10 mouse cellular contexts compared by ENCODE assay signal in the genomic region with DNA sequence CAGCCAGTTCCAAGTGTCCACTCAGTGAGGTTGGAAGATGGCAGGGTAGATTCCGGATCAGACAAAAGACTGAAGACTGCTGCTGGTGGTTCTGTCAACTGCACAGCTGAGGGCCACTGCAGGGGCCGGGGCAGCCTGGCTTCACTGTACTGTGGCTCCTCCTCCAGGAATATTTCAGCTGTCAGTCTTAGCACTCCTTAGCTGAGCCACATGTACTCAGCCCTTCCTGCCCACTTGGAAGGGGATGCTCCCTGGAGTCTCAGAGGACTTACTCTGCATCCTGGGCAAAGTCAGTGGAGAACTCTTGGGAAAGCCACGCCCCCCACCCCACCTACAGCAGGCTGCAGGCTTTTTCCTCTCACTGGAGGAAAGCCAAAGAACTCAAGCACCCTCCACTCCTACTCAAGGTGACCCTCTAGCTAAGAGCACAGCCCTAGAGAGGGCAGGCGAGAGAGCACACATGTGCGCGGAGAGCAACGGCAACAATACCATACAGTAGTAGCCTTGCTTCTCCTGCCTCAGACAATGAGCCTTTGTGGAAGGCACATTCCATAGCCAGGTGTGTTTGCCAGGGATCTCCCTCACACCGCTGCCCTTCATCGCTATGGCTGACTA. TPM values are rescaled to one million over a fixed set of nuclear protein-coding genes. Genes with fewer than 3 reads are reported as not detected.
A peak's percentile ranks its signal among the peaks of the same experiment; 100 is the strongest.
DNase-seq lines count a peak whose midpoint lies in the region; ATAC-seq and TF ChIP-seq lines count a peak whose summit lies in the region.
"Had no signal": no experiment of that assay in that cellular context is flagged by ENCODE, and none has a peak within 500 bp of the region (broad histone marks: within the 10 kb centered on the region; RNA-seq: fewer than 3 reads in every experiment).

No protein-coding gene starts in this region.

- peak overlapping the region; percentile 86 for H3K27ac ChIP-seq in lung, embryonic 14.5 days (ENCODE audit: low read depth)
- H3K27ac ChIP-seq: neural tube, embryonic 12.5 days had no signal

- peak; percentile 15; the same call in 1 of the 2 replicates for TF ChIP-seq CTCF in lung, embryonic 14.5 days (IDR thresholded peaks at IDR 0.05; ENCODE audit: low read depth)

- WGBS in lung, embryonic 14.5 days: 51% methylated on average over 9 of the region's 9 CpGs

- H3K36me3 ChIP-seq in lung, embryonic 14.5 days (ENCODE audit: insufficient read depth): no peaks in the 10 kb centered on the region
- H3K36me3 ChIP-seq: neural tube, embryonic 12.5 days had no signal

- no peak overlapping the region for H3K4me3 ChIP-seq in lung, embryonic 14.5 days (ENCODE audit: low read depth, low read length)
- H3K4me3 ChIP-seq: neural tube, embryonic 12.5 days had no signal

- DNase-seq in 3T3-L1 (ENCODE audit: low read depth, low spot score) (peak; percentile 21), liver (no peak)
- peak; percentile 35 for DNase-seq in Muller cell, postnatal 12 days (ENCODE audit: inconsistent ontology term)
- peak; percentile 20 for DNase-seq in kidney, adult 9 months
- peak; percentile 86 for DNase-seq in lung, embryonic 14.5 days
- DNase-seq in testis, postnatal 14 days (ENCODE audit: low spot score): no peak
- DNase-seq: right cerebral cortex, postnatal 4 days had no signal

- H3K4me2 ChIP-seq in lung, embryonic 14.5 days: no peak overlapping the region
- H3K4me2 ChIP-seq: neural tube, embryonic 12.5 days had no signal

- peak; percentile 96 for ATAC-seq in lung, embryonic 14.5 days (ENCODE audit: insufficient read depth)
- ATAC-seq in frontal cortex, adult (ENCODE audit: low TSS enrichment): no peak
- ATAC-seq: Patski had no signal

- no peak overlapping the region for H3K9ac ChIP-seq in lung, embryonic 14.5 days
- H3K9ac ChIP-seq: neural tube, embryonic 12.5 days had no signal

- no peaks in the 10 kb centered on the region for H3K4me1 ChIP-seq in lung, embryonic 14.5 days (ENCODE audit: insufficient read depth)
- H3K4me1 ChIP-seq: neural tube, embryonic 12.5 days had no signal

- no peaks in the 10 kb centered on the region for H3K9me3 ChIP-seq in lung, embryonic 14.5 days (ENCODE audit: low read depth, low read length)
- H3K9me3 ChIP-seq: neural tube, embryonic 12.5 days had no signal

- H3K27me3 ChIP-seq in lung, embryonic 14.5 days (ENCODE audit: insufficient read depth, low read length): no peaks in the 10 kb centered on the region
- H3K27me3 ChIP-seq: neural tube, embryonic 12.5 days; Patski had no signal

RNA-seq across cellular contexts. Expression of a gene that starts 32.3 kb away (rescaled TPM):
- 126 and 131 TPM in 2 replicates for polyA plus RNA-seq in lung, embryonic 14.5 days (2014; fragmentation: Nextera tagmentation; extraction: Ambion mirVana)

RNA-seq across cellular contexts. Expression of a gene that starts 32.4 kb away (rescaled TPM):
- 106 and 107 TPM in 2 replicates for polyA plus RNA-seq in lung, embryonic 14.5 days (2014; fragmentation: Nextera tagmentation; extraction: Ambion mirVana)

Comparison
In these comparisons a context has a peak if more than half of its experiments do, and no peak if none do; other contexts are left out.
1. DNase-seq: peak in 3T3-L1 (single experiment), Muller cell, postnatal 12 days (single experiment), kidney, adult 9 months (single experiment) and lung, embryonic 14.5 days (single experiment); none in liver (single experiment) and testis, postnatal 14 days (single experiment).